Mouse (Mus musculus): Measurements from ENCODE around the gene Olfr904. TPM values are rescaled to one million over a fixed set of nuclear protein-coding genes. Genes with fewer than 3 reads are reported as not detected.

Olfr904 gene
- polyA plus RNA-seq, 1 experiment = not detected

- TF ChIP-seq CTCF (IDR thresholded peaks at IDR 0.05; ENCODE audit: borderline replicate concordance, control insufficient read depth, extremely low read depth, insufficient read depth, low read length, poor library complexity) (no peak), POLR2A (IDR thresholded peaks at IDR 0.05; ENCODE audit: control insufficient read depth, extremely low read depth, insufficient read depth, low read length, poor library complexity) (no peak)
- Histone ChIP-seq H3K27ac (ENCODE audit: control insufficient read depth, insufficient read depth, low read length) (no peak within 1 kb of the TSS), H3K27me3 (ENCODE audit: control insufficient read depth, insufficient read depth, low read length) (no peaks in the 10 kb centered on the region), H3K36me3 (ENCODE audit: control insufficient read depth, insufficient read depth, low read length) (no peaks in the 10 kb centered on the region), H3K4me3 (ENCODE audit: control insufficient read depth, insufficient read depth, low read length) (no peak within 1 kb of the TSS), H3K4me1 (replicated peaks; ENCODE audit: control insufficient read depth, insufficient read depth, low read length) (no peaks in the 10 kb centered on the region)
- no peak for DNase-seq
- 68% methylated on average over 3 of the region's 3 CpGs for WGBS
Observed at GRCm38 (mm10) chr9:38486785-38487184, 23.8 kb downstream of the Olfr904 start, which contains the start of gene Olfr906. Olfr906 (plus strand) TSS chr9:38487085.

DNA sequence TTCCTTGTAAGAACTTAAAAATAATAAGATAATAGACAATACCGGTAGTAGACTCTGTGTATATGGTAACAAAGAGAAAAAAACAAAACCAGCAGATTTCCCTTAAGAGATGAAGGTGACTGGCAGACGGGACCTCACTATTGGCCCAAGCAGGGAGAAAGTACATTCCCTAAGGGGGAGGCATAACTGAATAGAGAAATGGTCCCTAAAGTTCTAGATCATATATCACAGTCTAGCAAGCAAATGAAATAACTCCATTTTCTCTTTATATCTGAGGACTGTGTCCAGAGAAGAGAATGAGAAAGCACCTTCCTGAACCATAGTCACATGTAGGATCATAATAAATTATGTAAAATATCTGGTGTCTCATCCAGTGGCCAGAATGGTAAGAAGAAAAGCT lies 32.6 kb downstream of the Olfr904 start, which contains the start of gene Olfr907:
Olfr907 (plus strand) TSS at position 301 of the 400 bp plus-strand sequence.
- 86% methylated on average over 2 of the region's 2 CpGs for WGBS
- H3K4me1 ChIP-seq (replicated peaks; ENCODE audit: control insufficient read depth, insufficient read depth, low read length) = no peaks in the 10 kb centered on the region
- H3K4me3 ChIP-seq (ENCODE audit: control insufficient read depth, insufficient read depth, low read length) = no peak within 1 kb of the TSS
- H3K27me3 ChIP-seq (ENCODE audit: control insufficient read depth, insufficient read depth, low read length) = no peaks in the 10 kb centered on the region
- H3K27ac ChIP-seq (ENCODE audit: control insufficient read depth, insufficient read depth, low read length) = no peak within 1 kb of the TSS
- TF ChIP-seq POLR2A (IDR thresholded peaks at IDR 0.05; ENCODE audit: control insufficient read depth, extremely low read depth, insufficient read depth, low read length, poor library complexity) = no peak
- TF ChIP-seq CTCF (IDR thresholded peaks at IDR 0.05; ENCODE audit: borderline replicate concordance, control insufficient read depth, extremely low read depth, insufficient read depth, low read length, poor library complexity) = no peak
- no peak for DNase-seq
- H3K36me3 ChIP-seq (ENCODE audit: control insufficient read depth, insufficient read depth, low read length) = no peaks in the 10 kb centered on the region

- 78% methylated on average over 2 of the region's 2 CpGs for WGBS
- Histone ChIP-seq H3K4me3 (ENCODE audit: control insufficient read depth, insufficient read depth, low read length) (no peak overlapping the region), H3K4me1 (replicated peaks; ENCODE audit: control insufficient read depth, insufficient read depth, low read length) (no peaks in the 10 kb centered on the region), H3K36me3 (ENCODE audit: control insufficient read depth, insufficient read depth, low read length) (no peaks in the 10 kb centered on the region), H3K27ac (ENCODE audit: control insufficient read depth, insufficient read depth, low read length) (no peak overlapping the region), H3K27me3 (ENCODE audit: control insufficient read depth, insufficient read depth, low read length) (no peaks in the 10 kb centered on the region)
- DNase-seq = no peak
- no peak for TF ChIP-seq POLR2A (IDR thresholded peaks at IDR 0.05; ENCODE audit: control insufficient read depth, extremely low read depth, insufficient read depth, low read length, poor library complexity)
- TF ChIP-seq CTCF (IDR thresholded peaks at IDR 0.05; ENCODE audit: borderline replicate concordance, control insufficient read depth, extremely low read depth, insufficient read depth, low read length, poor library complexity) = no peak
Observed at GRCm38 (mm10) chr9:38512353-38512752, 49.4 kb downstream of the Olfr904 start.

Other genes with a start within 250 kb of the Olfr904 start
- gene Olfr894, start 245.1 kb upstream of the Olfr904 start, polyA plus RNA-seq (2012; rRNA removed) = not detected in 2 replicates
- gene Olfr143, start 210.4 kb upstream of the Olfr904 start, polyA plus RNA-seq (2012; rRNA removed) = not detected in 2 replicates
- not detected in 2 replicates for gene Olfr895, start 195.3 kb upstream of the Olfr904 start, polyA plus RNA-seq (2012; rRNA removed)
- not detected in 2 replicates for gene Olfr896-ps1, start 172.0 kb upstream of the Olfr904 start, polyA plus RNA-seq (2012; rRNA removed)
- not detected in 2 replicates for gene Olfr25, start 134.1 kb upstream of the Olfr904 start, polyA plus RNA-seq (2012; rRNA removed)
- gene Olfr898, start 114.7 kb upstream of the Olfr904 start, polyA plus RNA-seq (2012; rRNA removed) = not detected in 2 replicates
- gene Olfr250, start 96.2 kb upstream of the Olfr904 start, polyA plus RNA-seq (2012; rRNA removed) = not detected in 2 replicates
- not detected in 2 replicates for gene Olfr251, start 86.1 kb upstream of the Olfr904 start, polyA plus RNA-seq (2012; rRNA removed)
- gene Olfr147, start 61.4 kb upstream of the Olfr904 start, polyA plus RNA-seq (2012; rRNA removed) = not detected in 2 replicates
- not detected in 2 replicates for gene Olfr901, start 33.7 kb upstream of the Olfr904 start, polyA plus RNA-seq (2012; rRNA removed)
- not detected in 2 replicates for gene Olfr902, start 15.5 kb upstream of the Olfr904 start, polyA plus RNA-seq (2012; rRNA removed)
- not detected in 2 replicates for gene Olfr905, start 8.0 kb downstream of the Olfr904 start, polyA plus RNA-seq (2012; rRNA removed)
- not detected in 2 replicates for gene Olfr906, start 23.9 kb downstream of the Olfr904 start, polyA plus RNA-seq (2012; rRNA removed)
- gene Olfr907, start 32.7 kb downstream of the Olfr904 start, polyA plus RNA-seq (2012; rRNA removed) = not detected in 2 replicates
- not detected in 2 replicates for gene Olfr911-ps1, start 58.4 kb downstream of the Olfr904 start, polyA plus RNA-seq (2012; rRNA removed)
- not detected in 2 replicates for gene Olfr910, start 74.7 kb downstream of the Olfr904 start, polyA plus RNA-seq (2012; rRNA removed)
- gene Olfr912, start 117.0 kb downstream of the Olfr904 start, polyA plus RNA-seq (2012; rRNA removed) = not detected in 2 replicates
- not detected in 2 replicates for gene Olfr913, start 129.6 kb downstream of the Olfr904 start, polyA plus RNA-seq (2012; rRNA removed)
- gene Olfr914, start 142.0 kb downstream of the Olfr904 start, polyA plus RNA-seq (2012; rRNA removed) = not detected in 2 replicates
- not detected in 2 replicates for gene Olfr916, start 196.7 kb downstream of the Olfr904 start, polyA plus RNA-seq (2012; rRNA removed)
- gene Olfr917, start 202.7 kb downstream of the Olfr904 start, polyA plus RNA-seq (2012; rRNA removed) = not detected in 2 replicates
- gene Olfr918, start 211.5 kb downstream of the Olfr904 start, polyA plus RNA-seq (2012; rRNA removed) = not detected in 2 replicates
- gene Olfr919, start 240.5 kb downstream of the Olfr904 start, polyA plus RNA-seq (2012; rRNA removed) = not detected in 2 replicates

All from thymus, adult 2 months (tissue).